Mouse (Mus musculus) erythroblast, embryonic 14.5 days (primary cell): Measurements from ENCODE around the gene Sun5.
"Not testable (repeated sequence)": the region's sequence is repeated elsewhere in the genome, so short reads cannot be mapped to it uniquely, and the experiment has no call there.

ENCODE experiments used
- GATA1 ChIP-seq: IDR thresholded peaks from 2 replicates; pipeline ENCODE4 v1.6.1; 2012; ENCODE audit warnings: low read length, inconsistent platforms, mixed read lengths
- TAL1 ChIP-seq: IDR thresholded peaks from 3 replicates; pipeline ENCODE4 v1.6.1; 2012; ENCODE audit warnings: low read length, inconsistent platforms, mixed read lengths

GRCm38 (mm10) chr2:153807464-153807863 lies 63.4 kb downstream of the Sun5 start:
- not testable (repeated sequence) for TF ChIP-seq GATA1, TAL1
